Mouse (Mus musculus) cerebellum, adult 9-10 months (tissue): ENCODE measurements at regions not wholly inside any gene's neighbourhood (a gene's known extent, or its start where the extent isn't known, plus 50 kb on each side); places are given as distances from the start of the nearest gene placed in this dataset.

Experiments used
- DNase-seq: peaks from one replicate; pipeline ENCODE4 v3.0.0; 2022

GRCm38 (mm10) chr13:111014142-111014541, 240.7 kb upstream of the Actbl2 start:
- no peak for DNase-seq

- DNase-seq = no peak
These were observed 224.7 kb upstream of the Actbl2 start for GRCm38 (mm10) chr13:111030111-111030510.

GRCm38 (mm10) chr13:111031633-111032032, 223.2 kb upstream of the Actbl2 start:
- DNase-seq = no peak

GRCm38 (mm10) chr13:111043637-111044036, 211.2 kb upstream of the Actbl2 start:
- DNase-seq = no peak

- no peak for DNase-seq
These were observed 210.3 kb upstream of the Actbl2 start for GRCm38 (mm10) chr13:111044328-111045002.

- DNase-seq = no peak
These were observed 204.7 kb upstream of the Actbl2 start for GRCm38 (mm10) chr13:111050097-111050496.

- no peak for DNase-seq
These were observed 199.0 kb upstream of the Actbl2 start for GRCm38 (mm10) chr13:111055817-111056216.

GRCm38 (mm10) chr13:111087753-111088152, 167.1 kb upstream of the Actbl2 start:
- DNase-seq = no peak

GRCm38 (mm10) chr13:111096071-111096470, 158.7 kb upstream of the Actbl2 start:
- DNase-seq = no peak

- no peak for DNase-seq
These were observed 157.5 kb upstream of the Actbl2 start for GRCm38 (mm10) chr13:111097336-111097735.

- DNase-seq = no peak
These were observed 156.1 kb upstream of the Actbl2 start for GRCm38 (mm10) chr13:111098738-111099137.

- no peak for DNase-seq
These were observed 155.6 kb upstream of the Actbl2 start for GRCm38 (mm10) chr13:111099252-111099651.

- DNase-seq = no peak
These were observed 154.4 kb upstream of the Actbl2 start for GRCm38 (mm10) chr13:111100448-111100847.

- no peak for DNase-seq
These were observed 150.1 kb upstream of the Actbl2 start for GRCm38 (mm10) chr13:111104567-111105219.

- DNase-seq = no peak
These were observed 123.7 kb upstream of the Actbl2 start for GRCm38 (mm10) chr13:111131108-111131507.

- DNase-seq = no peak
These were observed 118.4 kb upstream of the Actbl2 start for GRCm38 (mm10) chr13:111136392-111136791.

GRCm38 (mm10) chr13:111142757-111143420, 111.9 kb upstream of the Actbl2 start:
- no peak for DNase-seq

GRCm38 (mm10) chr13:111144721-111145120, 110.1 kb upstream of the Actbl2 start:
- no peak for DNase-seq

GRCm38 (mm10) chr13:111157921-111158638, 96.7 kb upstream of the Actbl2 start:
- no peak for DNase-seq

- no peak for DNase-seq
These were observed 95.3 kb upstream of the Actbl2 start for GRCm38 (mm10) chr13:111159498-111159897.

GRCm38 (mm10) chr13:111165538-111165937, 89.3 kb upstream of the Actbl2 start:
- no peak for DNase-seq

- DNase-seq = no peak
These were observed 84.3 kb upstream of the Actbl2 start for GRCm38 (mm10) chr13:111170269-111171165.
